ENCODE assay signal across 8 mouse cellular contexts in genomic region chr9:123923146-123923991, GRCm38 (mm10). TPM values are rescaled to one million over a fixed set of nuclear protein-coding genes. Genes with fewer than 3 reads are reported as not detected.
DNase-seq lines count a peak whose midpoint lies in the region; ATAC-seq lines count a peak whose summit lies in the region.

No protein-coding gene starts in this region.

- intact Hi-C loops in gastrocnemius, postnatal 14 days (cut with DNase I; ENCODE audit: low total_unique reads) = no loop called here

- no peaks in the 10 kb centered on the region for H3K4me1 ChIP-seq in intestine, embryonic 16.5 days (ENCODE audit: control insufficient read depth, insufficient read depth, low read length)
- peaks cover 31% of the 10 kb centered on the region for H3K4me1 ChIP-seq in liver, embryonic 16.5 days (ENCODE audit: control insufficient read depth, low read depth, low read length)
- 0 out of 2 replicates have a peak, but pooled peaks cover 2% of the 10 kb centered on the region for H3K4me1 ChIP-seq in neural tube, embryonic 14.5 days (ENCODE audit: control insufficient read depth, insufficient read depth, low read length)

- H3K27ac ChIP-seq in intestine, embryonic 16.5 days (ENCODE audit: low read length) = no peak overlapping the region
- peak overlapping the region; percentile 96 for H3K27ac ChIP-seq in liver, embryonic 16.5 days (ENCODE audit: low read length)
- peak overlapping the region; percentile 60 for H3K27ac ChIP-seq in neural tube, embryonic 14.5 days (ENCODE audit: low read depth, low read length)

- peak overlapping the region; percentile 87 for H3K4me2 ChIP-seq in intestine, embryonic 16.5 days (ENCODE audit: low read depth, low read length)
- peak overlapping the region; percentile 96 for H3K4me2 ChIP-seq in liver, embryonic 16.5 days (ENCODE audit: low read depth, low read length)
- H3K4me2 ChIP-seq in neural tube, embryonic 14.5 days (ENCODE audit: low read depth, low read length) = peak overlapping the region; percentile 67

- H3K9me3 ChIP-seq in intestine, embryonic 16.5 days (ENCODE audit: control insufficient read depth, low read length) = no peaks in the 10 kb centered on the region
- no peaks in the 10 kb centered on the region for H3K9me3 ChIP-seq in liver, embryonic 16.5 days (replicated peaks; ENCODE audit: control insufficient read depth, low read length)
- no peaks in the 10 kb centered on the region for H3K9me3 ChIP-seq in neural tube, embryonic 14.5 days (ENCODE audit: control insufficient read depth, low read length)

- peak overlapping the region; percentile 62 for H3K4me3 ChIP-seq in intestine, embryonic 16.5 days (ENCODE audit: low read length)
- peak overlapping the region; percentile 72 for H3K4me3 ChIP-seq in liver, embryonic 16.5 days (ENCODE audit: low read depth, low read length)
- H3K4me3 ChIP-seq in neural tube, embryonic 14.5 days (ENCODE audit: low read depth, low read length) = peak overlapping the region; percentile 49

- WGBS in intestine, embryonic 16.5 days = under 1% methylated on average over 45 of the region's 53 CpGs
- under 1% methylated on average over 50 of the region's 53 CpGs for WGBS in liver, embryonic 16.5 days (ENCODE audit: insufficient replicate concordance)
- under 1% methylated on average over 51 of the region's 53 CpGs for WGBS in neural tube, embryonic 14.5 days

- peak overlapping the region; percentile 58 for H3K9ac ChIP-seq in intestine, embryonic 16.5 days (ENCODE audit: low read depth, low read length)
- H3K9ac ChIP-seq in liver, embryonic 16.5 days (ENCODE audit: low read depth, low read length) = peak overlapping the region; percentile 76
- peak overlapping the region; percentile 54 for H3K9ac ChIP-seq in neural tube, embryonic 14.5 days (replicated peaks; ENCODE audit: low read depth, low read length)

- peak; percentile 12; the same call in 1 of the 2 replicates for ATAC-seq in intestine, embryonic 16.5 days
- peak; percentile 12 for ATAC-seq in liver, embryonic 16.5 days (ENCODE audit: low read depth)
- ATAC-seq in neural tube, embryonic 14.5 days (ENCODE audit: low read depth) = peak; percentile 10

- no peaks in the 10 kb centered on the region for H3K36me3 ChIP-seq in intestine, embryonic 16.5 days (ENCODE audit: control insufficient read depth, insufficient read depth, low read length)
- H3K36me3 ChIP-seq in liver, embryonic 16.5 days (ENCODE audit: control insufficient read depth, insufficient read depth) = no peaks in the 10 kb centered on the region
- H3K36me3 ChIP-seq in neural tube, embryonic 14.5 days (ENCODE audit: control insufficient read depth, insufficient read depth, low read length) = no peaks in the 10 kb centered on the region

- no peaks in the 10 kb centered on the region for H3K27me3 ChIP-seq in intestine, embryonic 16.5 days (replicated peaks; ENCODE audit: control insufficient read depth, insufficient read depth, low read length)
- H3K27me3 ChIP-seq in liver, embryonic 16.5 days (ENCODE audit: control insufficient read depth, insufficient read depth, low read depth, low read length) = no peaks in the 10 kb centered on the region
- no peaks in the 10 kb centered on the region for H3K27me3 ChIP-seq in neural tube, embryonic 14.5 days (ENCODE audit: control insufficient read depth, insufficient read depth, low read length)

- peak; percentile 34 for DNase-seq in urinary bladder, adult 2 months (ENCODE audit: low spot score)
- DNase-seq in urinary bladder, postnatal 10 days (ENCODE audit: low spot score) = no peak
- DNase-seq in cerebellum, postnatal 10 days = peak; percentile 47 to 60
- DNase-seq in gastrocnemius, postnatal 14 days = peak; percentile 24
- peak; percentile 45 to 63 for DNase-seq in thymus, postnatal 36 days

RNA-seq across cellular contexts. Expression of gene Ccr1, which starts 45.1 kb away (rescaled TPM):
- 3.0 and 3.8 TPM in 2 replicates for polyA plus RNA-seq in urinary bladder, adult 2 months (2012; rRNA removed)
- 1 to 10 TPM in 1 of 2 experiments, under 1 TPM in 1; 0.55 to 1.1 TPM for total RNA-seq in gastrocnemius, postnatal 14 days (2021)
- polyA plus RNA-seq in intestine, embryonic 16.5 days (2015; fragmentation: Nextera tagmentation; extraction: Ambion mirVana) = 3.7 and 4.0 TPM in 2 replicates
- polyA plus RNA-seq in liver, embryonic 16.5 days (2015; fragmentation: Nextera tagmentation; extraction: Ambion mirVana) = 2.9 and 3.5 TPM in 2 replicates
- 0.12 and 1.6 TPM in 2 replicates for polyA plus RNA-seq in neural tube, embryonic 14.5 days (2014; fragmentation: Nextera tagmentation; extraction: Ambion mirVana)

RNA-seq across cellular contexts. Expression of gene Ccr1l1, which starts 54.8 kb away (rescaled TPM):
- 0.17 and 0.37 TPM in 2 replicates for polyA plus RNA-seq in urinary bladder, adult 2 months (2012; rRNA removed)
- not detected for total RNA-seq in gastrocnemius, postnatal 14 days (2021)
- polyA plus RNA-seq in intestine, embryonic 16.5 days (2015; fragmentation: Nextera tagmentation; extraction: Ambion mirVana) = not detected in 2 replicates
- 0.07 TPM in 1 of 2 replicates, not detected in the other for polyA plus RNA-seq in liver, embryonic 16.5 days (2015; fragmentation: Nextera tagmentation; extraction: Ambion mirVana)
- polyA plus RNA-seq in neural tube, embryonic 14.5 days (2014; fragmentation: Nextera tagmentation; extraction: Ambion mirVana) = not detected in 2 replicates
